Mouse (Mus musculus) kidney, postnatal 14 days (tissue): ENCODE results near the gene Zfyve9.

Source experiments
- DNase-seq: peaks from one replicate; pipeline ENCODE4 v3.0.0; 2022; ENCODE audit warnings: mixed read lengths

Gene Zfyve9

DNA sequence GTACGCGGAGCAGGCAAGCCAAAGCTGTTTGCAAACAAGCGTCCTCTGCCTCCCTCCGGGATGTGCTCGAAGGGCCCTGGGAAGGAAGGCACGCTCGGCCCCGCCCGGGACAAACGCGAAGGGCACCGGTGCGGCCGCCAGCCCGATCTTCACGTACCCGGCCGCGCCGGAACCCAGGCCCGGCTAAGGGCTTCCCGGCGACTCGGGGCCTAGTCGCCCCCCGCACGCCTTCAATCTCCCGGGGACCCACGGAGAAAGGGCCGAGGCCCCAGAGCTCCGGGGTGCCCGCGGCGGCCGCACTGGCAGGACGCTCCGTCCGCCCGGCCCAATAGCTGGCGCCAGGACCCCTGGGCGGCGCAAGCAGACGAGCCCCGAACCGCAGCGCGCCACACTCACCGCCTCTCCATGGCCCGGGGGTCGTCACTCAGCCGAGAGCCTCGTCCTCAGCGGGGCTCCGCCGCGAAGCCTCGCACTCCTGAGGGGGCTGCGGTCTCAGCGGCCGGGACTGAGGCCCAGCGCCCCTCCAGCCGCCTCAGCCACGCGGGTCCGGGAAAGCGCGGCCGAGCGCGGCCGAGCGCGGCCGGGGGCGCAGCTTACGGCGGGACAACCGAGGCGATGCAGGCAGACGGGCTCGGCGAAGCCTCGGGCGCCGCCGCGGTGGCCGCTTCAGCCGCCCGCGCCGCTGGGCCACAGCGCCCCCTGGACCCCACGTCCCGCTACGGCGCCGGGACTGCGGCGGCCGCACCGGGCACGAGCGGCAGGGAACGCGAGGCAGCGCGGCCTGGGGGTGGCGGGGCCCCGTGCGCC lies at the start of gene Zfyve9:
Zfyve9 (minus strand) TSS at position 742 of the 807 bp plus-strand sequence.
- peak; percentile 90 for DNase-seq

- DNase-seq, result no peak
Measured at GRCm38 (mm10) chr4:108826643-108827042, 46.0 kb upstream of the Zfyve9 start.

GRCm38 (mm10) chr4:108826096-108826495 lies 45.5 kb upstream of the Zfyve9 start:
- DNase-seq, result no peak

GRCm38 (mm10) chr4:108825677-108826076 lies 45.1 kb upstream of the Zfyve9 start:
- no peak for DNase-seq

- DNase-seq, result no peak
Measured at GRCm38 (mm10) chr4:108811550-108811949, 31.0 kb upstream of the Zfyve9 start.

DNA sequence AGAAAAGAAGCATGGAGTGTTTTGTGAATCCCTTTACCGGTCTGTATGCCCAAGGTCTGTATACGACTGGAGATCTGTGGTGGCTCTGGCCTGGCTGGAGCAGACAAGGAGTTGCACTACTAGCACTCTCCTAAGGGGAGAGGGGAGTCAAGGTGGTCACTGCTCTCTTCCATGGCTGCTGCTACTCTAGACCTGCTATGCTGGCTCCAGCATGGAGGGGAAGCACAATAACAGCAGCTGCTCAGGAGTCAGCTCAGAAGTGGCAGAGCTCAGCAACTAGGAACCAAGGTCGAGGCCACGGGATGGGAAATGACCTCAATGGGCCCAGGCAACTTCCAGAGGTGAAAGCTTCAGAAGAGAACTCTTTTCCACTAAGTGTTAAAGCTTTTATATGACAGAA lies 30.5 kb upstream of the Zfyve9 start:
- no peak for DNase-seq

GRCm38 (mm10) chr4:108803535-108803934 lies 22.9 kb upstream of the Zfyve9 start:
- DNase-seq, result no peak

- peak; percentile 80 for DNase-seq
Measured at GRCm38 (mm10) chr4:108798083-108798830, 17.7 kb upstream of the Zfyve9 start.

- peak; percentile 27 for DNase-seq
Measured at GRCm38 (mm10) chr4:108796701-108797100, 16.1 kb upstream of the Zfyve9 start.

- DNase-seq, result no peak
Measured at GRCm38 (mm10) chr4:108793941-108794340, 13.3 kb upstream of the Zfyve9 start.

DNA sequence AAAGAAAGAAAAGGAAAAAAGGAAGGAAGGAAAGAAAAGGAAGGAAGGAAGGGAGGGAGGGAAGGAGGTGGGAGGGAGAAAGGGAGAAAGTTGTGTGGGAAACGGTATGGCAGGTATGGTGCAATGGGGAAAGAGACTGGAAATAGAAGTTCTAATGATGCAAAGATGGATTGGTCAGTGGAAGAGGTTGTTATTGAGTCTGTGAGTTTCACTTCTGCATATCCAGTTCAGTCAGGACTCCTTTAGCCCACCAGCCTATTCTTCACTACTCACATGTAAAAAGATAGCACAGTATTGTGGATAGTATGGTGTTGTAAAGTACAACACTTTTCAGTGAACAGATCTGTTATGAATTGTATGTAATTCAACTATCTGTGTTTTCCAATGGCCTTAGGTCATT lies 9.9 kb upstream of the Zfyve9 start:
- no peak for DNase-seq

- no peak for DNase-seq
Measured at GRCm38 (mm10) chr4:108789258-108789936, 8.8 kb upstream of the Zfyve9 start.

GRCm38 (mm10) chr4:108782421-108783085 lies 2.0 kb upstream of the Zfyve9 start:
- DNase-seq, result no peak

DNA sequence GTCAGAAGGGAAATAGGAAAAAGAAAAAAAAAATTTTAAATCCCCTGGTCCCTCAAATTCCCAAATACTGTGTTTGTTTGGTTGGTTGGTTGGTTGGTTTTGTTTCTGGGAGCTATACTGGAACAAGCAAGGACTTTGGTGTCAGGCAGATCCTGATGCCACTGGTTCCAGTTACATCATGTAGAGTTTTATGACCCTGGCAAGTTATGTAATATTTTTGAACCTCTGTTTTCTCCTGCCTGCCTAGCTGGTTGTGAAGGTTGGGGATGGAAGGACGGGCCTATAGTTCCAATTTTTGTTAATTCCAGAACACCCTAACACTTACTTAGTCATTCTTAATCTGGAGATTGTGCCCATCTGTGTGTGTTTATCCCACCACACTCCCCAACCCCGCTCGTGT lies 998 bp upstream of the Zfyve9 start:
- DNase-seq, result no peak

- DNase-seq, result no peak
Measured at GRCm38 (mm10) chr4:108780864-108781205, 237 bp upstream of the Zfyve9 start.

GRCm38 (mm10) chr4:108779763-108780056 lies 888 bp downstream of the Zfyve9 start:
- DNase-seq, result no peak

DNA sequence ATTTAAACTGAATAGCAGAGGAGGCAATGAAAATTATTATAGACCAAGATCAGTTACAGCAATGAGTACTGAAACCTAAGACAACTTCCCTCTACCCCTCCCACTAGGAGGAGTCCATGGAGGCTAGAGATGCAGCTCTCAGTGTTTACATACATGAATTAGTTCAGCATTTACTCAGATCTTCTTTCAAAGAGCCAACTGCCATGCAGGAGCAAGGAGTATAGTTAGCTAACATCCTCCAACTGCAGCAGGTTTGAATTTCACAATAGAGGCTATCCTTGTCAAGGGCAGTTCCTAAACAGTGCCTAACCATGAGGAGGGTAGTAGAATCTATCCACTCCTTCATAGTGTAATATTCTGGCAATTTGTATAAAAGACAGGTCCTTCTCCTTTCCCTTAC lies 12.1 kb downstream of the Zfyve9 start:
- DNase-seq, result no peak

GRCm38 (mm10) chr4:108759583-108759982 lies 21.0 kb downstream of the Zfyve9 start:
- DNase-seq, result no peak

GRCm38 (mm10) chr4:108746160-108746873 lies 34.3 kb downstream of the Zfyve9 start:
- DNase-seq, result no peak

DNA sequence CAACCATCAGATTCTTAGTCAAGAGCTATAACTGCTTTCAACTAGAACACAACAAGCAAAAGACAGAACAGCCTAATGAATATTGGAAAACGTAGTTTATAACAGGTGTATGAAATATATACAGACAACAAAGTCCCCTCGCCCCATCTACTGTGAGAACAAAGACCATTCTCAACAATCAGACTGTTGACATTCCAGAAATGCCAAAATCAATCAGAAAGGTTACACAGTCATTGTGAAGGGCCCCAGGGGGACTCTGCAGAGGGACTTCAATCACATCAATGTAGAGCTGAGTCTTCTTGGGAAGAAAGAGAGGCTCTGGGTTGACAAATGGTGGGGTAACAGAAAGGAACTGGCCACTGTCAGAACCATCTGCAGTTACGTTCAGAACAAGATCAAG lies 49.0 kb downstream of the Zfyve9 start:
- no peak for DNase-seq

- no peak for DNase-seq
Measured at GRCm38 (mm10) chr4:108730450-108730849, 50.1 kb downstream of the Zfyve9 start.

GRCm38 (mm10) chr4:108724102-108724501 lies 56.5 kb downstream of the Zfyve9 start:
- DNase-seq, result no peak
